Mouse (Mus musculus): ENCODE results near the gene Ptprh. TPM values are rescaled to one million over a fixed set of nuclear protein-coding genes. Genes with fewer than 3 reads are reported as not detected.
"Not testable (repeated sequence)": the region's sequence is repeated elsewhere in the genome, so short reads cannot be mapped to it uniquely, and the experiment has no call there.

The Ptprh gene
- polyA plus RNA-seq, 1 experiment, result not detected

DNA sequence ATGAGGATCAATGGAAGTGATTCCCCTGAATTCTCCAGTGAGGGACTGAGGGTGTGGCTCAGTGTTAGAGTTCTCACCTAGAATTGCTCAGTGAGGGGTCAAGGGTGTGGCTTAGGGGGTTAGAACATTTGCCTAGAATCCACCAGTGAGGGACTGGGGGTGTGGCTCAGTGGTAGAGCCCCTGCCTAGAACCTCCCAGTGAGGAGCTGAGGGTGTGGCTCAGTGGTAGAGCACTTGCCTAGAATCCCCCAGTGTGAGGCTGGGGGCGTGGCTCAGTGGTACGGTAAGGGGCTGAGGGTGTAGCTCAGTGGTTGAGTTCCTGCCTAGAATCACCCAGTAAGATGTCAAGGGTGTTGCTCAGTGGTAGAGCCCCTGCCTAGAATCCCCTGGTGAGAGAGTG lies 64.8 kb downstream of the Ptprh start:
- 75% methylated on average over 2 of the region's 2 CpGs for WGBS
- Histone ChIP-seq H3K27ac (ENCODE audit: control insufficient read depth, insufficient read depth, low read depth, low read length, poor library complexity) (no peak overlapping the region), H3K4me3 (replicated peaks; ENCODE audit: control insufficient read depth, low read depth, low read length) (no peak overlapping the region), H3K4me1 (ENCODE audit: control insufficient read depth, insufficient read depth, low read length) (no peaks in the 10 kb centered on the region)
- TF ChIP-seq CTCF (IDR thresholded peaks at IDR 0.05; ENCODE audit: control insufficient read depth, insufficient read depth, low read length) (no peak), POLR2A (IDR thresholded peaks at IDR 0.05; ENCODE audit: borderline replicate concordance, control insufficient read depth, low read depth, low read length) (no peak)

DNA sequence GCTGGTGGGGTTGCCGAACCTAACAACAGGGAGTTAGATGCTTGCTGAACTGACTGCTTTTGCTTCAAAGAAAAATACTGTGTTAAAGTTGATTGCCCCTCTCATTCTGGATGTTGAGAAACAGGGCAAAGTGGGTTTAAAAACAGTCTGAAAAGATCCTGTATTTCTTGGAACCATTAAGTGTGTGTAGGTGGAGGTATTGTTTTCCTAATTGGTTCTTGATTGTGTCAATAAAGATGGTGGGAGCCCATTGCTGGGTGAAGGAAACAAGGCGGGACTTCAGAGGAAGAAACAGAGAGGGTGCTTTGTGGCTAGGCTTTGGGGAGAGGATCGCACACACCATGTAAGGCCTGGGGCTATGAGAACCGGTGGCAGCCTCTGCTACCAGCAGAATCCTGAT lies 66.7 kb downstream of the Ptprh start:
- Histone ChIP-seq H3K4me3 (replicated peaks; ENCODE audit: control insufficient read depth, low read depth, low read length) (no peak overlapping the region), H3K27ac (ENCODE audit: control insufficient read depth, insufficient read depth, low read depth, low read length, poor library complexity) (no peak overlapping the region), H3K4me1 (ENCODE audit: control insufficient read depth, insufficient read depth, low read length) (no peaks in the 10 kb centered on the region)
- 44% methylated on average over 4 of the region's 4 CpGs for WGBS
- TF ChIP-seq POLR2A (IDR thresholded peaks at IDR 0.05; ENCODE audit: borderline replicate concordance, control insufficient read depth, low read depth, low read length) (no peak), CTCF (IDR thresholded peaks at IDR 0.05; ENCODE audit: control insufficient read depth, insufficient read depth, low read length) (no peak)

DNA sequence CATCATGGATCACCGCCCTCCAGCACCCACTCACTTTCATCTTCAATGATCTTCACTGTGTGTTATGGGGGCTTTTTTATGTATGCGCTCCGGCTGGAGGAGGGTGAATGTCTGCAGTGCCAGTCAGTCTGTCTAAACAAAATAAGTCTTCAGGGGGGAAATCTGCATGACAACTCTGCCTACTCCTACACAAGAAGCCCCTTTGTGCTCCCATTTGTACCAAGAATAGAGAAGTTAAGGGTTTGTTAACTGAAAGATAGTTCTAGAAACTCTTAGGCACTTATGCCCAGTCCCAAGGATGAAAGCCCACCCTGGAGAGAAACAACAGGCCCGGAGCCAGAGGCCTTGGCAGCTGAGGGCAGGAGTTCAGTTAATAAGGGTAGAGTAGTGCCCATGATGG lies 67.5 kb downstream of the Ptprh start:
- no peak overlapping the region for H3K27ac ChIP-seq (ENCODE audit: control insufficient read depth, insufficient read depth, low read depth, low read length, poor library complexity)
- no peak for TF ChIP-seq CTCF (IDR thresholded peaks at IDR 0.05; ENCODE audit: control insufficient read depth, insufficient read depth, low read length)
- no peak for TF ChIP-seq POLR2A (IDR thresholded peaks at IDR 0.05; ENCODE audit: borderline replicate concordance, control insufficient read depth, low read depth, low read length)
- no peak overlapping the region for H3K4me3 ChIP-seq (replicated peaks; ENCODE audit: control insufficient read depth, low read depth, low read length)
- WGBS, result 85% methylated on average over 4 of the region's 4 CpGs
- no peaks in the 10 kb centered on the region for H3K4me1 ChIP-seq (ENCODE audit: control insufficient read depth, insufficient read depth, low read length)

DNA sequence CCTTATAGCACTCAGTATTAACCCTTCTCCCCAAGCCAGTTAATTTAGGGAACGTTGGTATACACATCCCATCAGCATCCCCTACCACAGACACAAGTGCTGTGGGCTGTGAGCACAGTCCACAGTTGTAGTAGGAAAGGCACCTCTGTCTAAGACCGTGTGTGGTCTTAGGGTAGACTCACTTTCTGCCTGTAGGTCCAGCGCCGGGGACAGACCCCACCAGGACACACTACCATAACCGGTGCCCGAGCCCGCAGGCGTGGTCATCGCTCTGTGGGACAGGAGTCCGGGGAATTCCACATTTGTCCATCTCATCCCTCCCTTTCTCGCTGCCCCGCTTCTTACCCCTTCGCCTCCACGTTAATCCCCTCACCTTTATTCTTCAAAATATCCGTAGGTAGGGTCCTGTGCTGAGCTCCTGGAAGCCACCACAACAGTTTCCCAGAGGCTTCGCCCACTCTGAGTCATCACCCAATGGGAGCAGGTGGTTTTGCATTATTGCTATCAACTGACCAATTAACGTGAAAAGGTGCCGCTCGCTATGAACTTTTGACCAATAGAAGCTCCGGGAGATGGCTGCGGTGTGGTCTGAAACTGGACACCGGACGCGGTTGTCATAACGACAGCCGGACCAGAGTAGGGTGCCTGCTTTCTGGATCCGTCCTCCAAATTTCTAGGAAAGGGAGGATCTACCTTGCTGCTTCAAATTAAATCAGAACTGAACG lies 71.7 kb downstream of the Ptprh start, which contains the start of gene Dnaaf3:
Dnaaf3 (minus strand) TSS at position 449 of the 725 bp plus-strand sequence.
- no peak within 1 kb of the TSS for H3K27ac ChIP-seq (ENCODE audit: control insufficient read depth, insufficient read depth, low read depth, low read length, poor library complexity)
- TF ChIP-seq CTCF (IDR thresholded peaks at IDR 0.05; ENCODE audit: control insufficient read depth, insufficient read depth, low read length), result no peak
- TF ChIP-seq POLR2A (IDR thresholded peaks at IDR 0.05; ENCODE audit: borderline replicate concordance, control insufficient read depth, low read depth, low read length), result no peak
- 12% methylated on average over 28 of the region's 28 CpGs for WGBS
- no peak within 1 kb of the TSS for H3K4me3 ChIP-seq (replicated peaks; ENCODE audit: control insufficient read depth, low read depth, low read length)
- no peaks in the 10 kb centered on the region for H3K4me1 ChIP-seq (ENCODE audit: control insufficient read depth, insufficient read depth, low read length)

DNA sequence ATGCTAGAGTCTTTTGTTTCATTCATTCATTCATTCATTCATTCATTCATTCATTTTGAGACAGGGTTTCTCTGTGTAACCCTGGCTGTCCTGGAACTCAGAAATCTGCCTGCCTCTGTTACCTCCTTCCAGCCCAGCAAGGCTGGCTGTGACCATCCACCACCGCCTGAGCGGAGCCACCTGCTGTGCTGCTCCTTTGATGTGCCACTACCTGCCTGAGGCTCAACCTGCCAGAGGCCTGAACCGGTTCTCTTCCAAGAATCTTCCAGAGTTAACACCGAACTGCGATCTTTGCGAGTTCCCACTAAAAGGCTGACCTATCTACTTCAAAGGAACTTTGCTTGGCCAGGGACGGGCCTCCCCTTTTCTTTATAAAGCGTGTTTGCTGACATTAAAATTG lies 73.7 kb downstream of the Ptprh start:
- WGBS, result 85% methylated on average over 7 of the region's 8 CpGs
- H3K4me3 ChIP-seq (replicated peaks; ENCODE audit: control insufficient read depth, low read depth, low read length); H3K27ac ChIP-seq (ENCODE audit: control insufficient read depth, insufficient read depth, low read depth, low read length, poor library complexity); H3K4me1 ChIP-seq (ENCODE audit: control insufficient read depth, insufficient read depth, low read length): not testable (repeated sequence)

DNA sequence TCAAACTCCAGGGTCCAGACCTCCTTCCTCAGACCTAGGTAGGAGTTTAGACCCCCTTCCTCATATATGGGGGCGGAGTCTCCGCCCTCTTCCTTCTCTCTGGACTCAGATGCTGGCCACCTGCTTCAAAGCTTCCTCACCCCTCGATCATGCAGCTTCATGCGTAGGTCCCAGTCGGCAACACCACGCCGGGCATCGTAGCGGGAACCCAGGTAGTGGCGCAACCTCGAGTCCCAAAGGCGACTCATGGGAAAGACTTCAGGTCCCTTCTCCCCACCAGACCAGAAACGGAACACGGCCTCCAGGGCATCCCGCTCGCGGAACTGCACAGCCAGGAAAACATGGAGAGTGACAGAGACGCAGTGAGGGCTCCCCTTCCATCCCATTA lies 76.5 kb downstream of the Ptprh start:
- Histone ChIP-seq H3K27ac (ENCODE audit: control insufficient read depth, insufficient read depth, low read depth, low read length, poor library complexity) (no peak overlapping the region), H3K4me3 (replicated peaks; ENCODE audit: control insufficient read depth, low read depth, low read length) (peak overlapping the region; percentile 17), H3K4me1 (ENCODE audit: control insufficient read depth, insufficient read depth, low read length) (no peaks in the 10 kb centered on the region; the same call in 1 of the 2 replicates)
- TF ChIP-seq POLR2A (IDR thresholded peaks at IDR 0.05; ENCODE audit: borderline replicate concordance, control insufficient read depth, low read depth, low read length) (no peak), CTCF (IDR thresholded peaks at IDR 0.05; ENCODE audit: control insufficient read depth, insufficient read depth, low read length) (no peak)
- 51% methylated on average over 18 of the region's 18 CpGs for WGBS

DNA sequence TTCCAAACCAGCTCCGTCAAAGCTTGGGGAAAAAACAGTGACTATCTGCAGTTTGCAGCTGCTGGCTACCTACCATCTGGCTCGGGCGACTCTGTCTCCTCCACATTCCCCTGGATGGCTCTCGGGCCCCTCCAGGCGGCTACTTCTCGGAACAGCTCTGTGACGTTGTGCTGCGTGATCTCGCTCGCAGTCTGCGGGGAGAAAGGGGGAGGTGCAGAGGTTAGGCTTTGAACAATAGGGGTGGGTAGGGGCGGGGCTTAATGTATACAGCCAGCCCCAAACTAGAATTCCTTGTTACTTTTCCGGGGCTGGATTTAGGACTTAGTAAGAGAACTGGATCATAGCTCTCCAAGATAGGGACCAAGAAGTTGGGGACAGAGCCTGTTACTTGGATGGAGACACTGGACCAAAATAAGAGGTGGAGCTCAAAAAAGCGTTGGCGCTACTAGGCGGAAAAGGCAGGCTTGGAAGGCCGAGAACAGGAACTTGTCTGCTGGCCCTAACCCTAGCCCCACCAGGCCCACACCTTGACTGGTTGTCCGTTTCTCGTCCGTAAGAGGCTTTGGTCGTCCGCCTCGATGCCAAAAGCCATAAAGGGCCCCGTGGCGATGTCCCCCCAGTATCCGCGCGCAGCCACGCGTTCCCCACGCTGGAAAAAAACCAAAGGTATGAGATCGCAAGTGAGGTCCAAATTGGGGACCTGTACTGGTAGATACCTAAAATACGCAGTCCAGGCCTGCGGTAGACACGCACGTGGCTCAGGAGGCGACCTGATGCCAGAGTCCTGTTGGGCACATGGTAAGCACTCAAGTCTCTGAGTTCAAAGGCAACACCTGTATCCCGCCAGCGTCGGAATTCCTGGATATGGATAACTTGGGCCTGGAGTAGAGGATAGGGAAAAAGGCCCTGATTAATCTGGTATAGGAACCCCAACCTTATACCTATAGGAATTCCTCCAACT lies 77.2 kb downstream of the Ptprh start:
- TF ChIP-seq CTCF (IDR thresholded peaks at IDR 0.05; ENCODE audit: control insufficient read depth, insufficient read depth, low read length) (peak; percentile 63), POLR2A (IDR thresholded peaks at IDR 0.05; ENCODE audit: borderline replicate concordance, control insufficient read depth, low read depth, low read length) (no peak)
- Histone ChIP-seq H3K27ac (ENCODE audit: control insufficient read depth, insufficient read depth, low read depth, low read length, poor library complexity) (peak overlapping the region; percentile 58; the same call in 1 of the 2 replicates), H3K4me1 (ENCODE audit: control insufficient read depth, insufficient read depth, low read length) (no peaks in the 10 kb centered on the region; the same call in 1 of the 2 replicates), H3K4me3 (replicated peaks; ENCODE audit: control insufficient read depth, low read depth, low read length) (peak overlapping the region; percentile 44)
- WGBS, result 16% methylated on average over 40 of the region's 40 CpGs

DNA sequence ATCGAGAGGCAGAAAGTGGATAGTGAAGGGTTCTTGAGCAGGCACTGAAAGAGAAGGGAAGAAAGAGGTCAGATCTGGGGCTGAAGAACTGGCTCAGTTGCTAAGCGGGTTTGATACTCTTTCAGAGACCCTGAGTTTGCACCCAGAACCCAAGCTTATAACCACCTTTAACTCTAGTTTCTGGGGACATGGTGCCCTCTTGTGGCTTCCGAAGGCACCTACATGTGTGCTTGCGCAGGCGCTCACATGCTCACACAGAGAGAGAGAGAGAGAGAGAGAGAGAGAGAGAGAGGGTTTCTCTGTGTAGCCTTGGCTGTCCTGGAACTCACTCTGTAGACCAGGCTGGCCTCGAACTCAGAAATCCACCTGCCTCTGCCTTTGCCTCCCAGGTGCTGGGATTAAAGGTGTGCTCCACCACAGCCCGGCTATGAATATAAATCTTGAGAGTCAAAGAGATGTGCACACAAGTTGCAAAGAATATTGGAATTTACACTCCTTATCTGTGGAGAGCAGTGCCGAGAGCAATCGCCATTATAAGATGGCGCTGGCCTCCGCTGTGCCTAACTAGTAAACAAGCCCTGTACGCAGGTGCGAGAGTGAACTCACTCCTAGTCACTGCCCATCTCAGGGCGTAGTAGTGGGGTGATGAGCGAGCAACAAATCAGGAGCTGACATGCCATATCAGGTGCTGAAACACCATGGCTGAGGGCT lies 79.5 kb downstream of the Ptprh start, which contains the start of gene Tnni3:
Tnni3 (minus strand) TSS at position 18 of the 711 bp plus-strand sequence.
- WGBS, result 57% methylated on average over 15 of the region's 15 CpGs
- H3K27ac ChIP-seq (ENCODE audit: control insufficient read depth, insufficient read depth, low read depth, low read length, poor library complexity); H3K4me3 ChIP-seq (replicated peaks; ENCODE audit: control insufficient read depth, low read depth, low read length); H3K4me1 ChIP-seq (ENCODE audit: control insufficient read depth, insufficient read depth, low read length): not testable (repeated sequence)
- TF ChIP-seq CTCF (IDR thresholded peaks at IDR 0.05; ENCODE audit: control insufficient read depth, insufficient read depth, low read length), result peak; percentile 71

Measured in bone marrow, adult 2 months (tissue).